Mouse (Mus musculus) c-Kit-negative CD71-positive TER-119-positive erythroid progenitor cells, embryonic 14.5 days (primary cell): ENCODE measurements around the gene Mob3c.
A peak's percentile ranks its signal among the peaks of the same experiment; 100 is the strongest.

Experiments
- DNase-seq: peaks from one replicate; pipeline ENCODE4 v3.0.0-alpha.2; 2013; ENCODE audit warnings: low read depth, low spot score

The Mob3c gene

DNA sequence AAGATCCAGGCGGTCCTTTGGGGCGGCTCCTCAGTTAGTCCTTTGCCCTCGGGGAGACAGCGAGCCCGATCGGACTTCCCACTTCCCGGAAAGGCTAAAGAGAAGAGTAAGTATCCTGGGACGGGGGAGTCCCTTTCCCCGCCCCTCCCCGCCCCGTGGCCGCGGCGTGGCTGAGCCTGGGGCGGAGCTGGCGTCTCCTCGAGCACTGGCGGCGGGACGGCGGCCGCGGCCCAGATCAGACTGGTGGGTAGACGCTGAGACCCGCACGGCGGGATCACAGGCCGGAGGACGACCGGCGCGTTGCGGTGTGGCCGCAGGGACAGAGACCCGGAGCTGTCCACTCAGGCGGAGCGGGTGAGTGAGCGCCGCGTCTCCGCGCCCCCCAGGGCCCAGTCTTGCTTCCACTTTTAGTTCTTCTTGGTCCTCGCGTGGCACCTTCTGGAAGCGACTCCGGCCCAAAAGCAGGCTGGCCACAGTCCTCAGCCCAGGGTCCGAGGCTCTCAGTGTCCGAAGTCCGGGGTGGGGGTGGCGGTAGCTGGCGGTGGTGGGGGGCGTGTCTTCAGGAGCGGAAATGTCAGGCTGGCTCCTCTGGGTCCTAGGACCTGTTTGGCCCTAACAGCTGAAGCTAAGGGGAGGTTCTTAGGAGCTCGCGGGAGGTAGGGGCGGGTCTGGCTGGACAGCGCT lies at the start of gene Mob3c:
Gene Mob3c, plus strand, starts transcription at position 205 of the 684 bp plus-strand sequence.
- peak; percentile 59 for DNase-seq

- DNase-seq = no peak
Observed at GRCm38 (mm10) chr4:115780269-115780668, 47.6 kb upstream of the Mob3c start.

GRCm38 (mm10) chr4:115780918-115781317 lies 47.0 kb upstream of the Mob3c start, which contains the start of gene Tex38:
Gene Tex38, minus strand, starts transcription at chr4:115781018.
- DNase-seq = no peak

DNA sequence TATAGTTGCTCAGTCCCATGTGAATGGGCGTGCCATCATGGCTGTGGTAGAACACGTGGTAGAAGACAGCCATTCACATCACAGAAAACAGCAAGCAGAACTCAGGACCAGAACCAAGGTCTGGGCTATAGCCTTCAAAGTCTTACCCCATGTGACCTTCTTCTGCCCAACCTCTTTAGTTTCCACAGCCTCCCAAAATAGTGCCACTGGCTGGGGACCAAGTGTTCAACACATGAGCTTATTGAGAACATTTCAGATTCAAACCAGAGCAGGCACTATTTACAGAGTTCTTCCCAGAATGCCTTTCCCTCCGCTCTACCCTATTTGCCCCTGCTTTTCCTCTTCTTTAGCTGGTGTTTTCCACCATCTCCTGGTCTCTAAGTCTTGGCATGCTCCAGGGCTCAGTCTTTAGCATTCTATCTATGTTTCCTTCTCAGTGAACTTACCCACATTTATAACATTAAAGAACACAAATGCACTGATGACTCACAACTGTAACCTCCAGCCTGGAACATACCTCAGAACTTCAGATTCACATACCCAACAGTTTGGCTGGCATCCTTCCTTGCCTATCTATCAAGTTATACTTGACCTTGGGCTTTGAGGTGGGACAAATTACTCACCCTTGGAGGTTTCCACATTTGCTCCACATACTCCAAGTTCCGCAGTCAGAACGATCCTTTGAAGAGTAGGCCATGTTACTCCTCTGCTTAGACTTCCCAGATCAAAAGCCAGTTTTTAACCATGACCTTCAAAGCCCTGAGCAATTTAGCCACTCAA lies 45.7 kb upstream of the Mob3c start:
- no peak for DNase-seq

GRCm38 (mm10) chr4:115784769-115785510 lies 43.0 kb upstream of the Mob3c start, which contains the start of gene Atpaf1:
Gene Atpaf1, plus strand, starts transcription at chr4:115784812.
- peak; percentile 21 for DNase-seq

DNA sequence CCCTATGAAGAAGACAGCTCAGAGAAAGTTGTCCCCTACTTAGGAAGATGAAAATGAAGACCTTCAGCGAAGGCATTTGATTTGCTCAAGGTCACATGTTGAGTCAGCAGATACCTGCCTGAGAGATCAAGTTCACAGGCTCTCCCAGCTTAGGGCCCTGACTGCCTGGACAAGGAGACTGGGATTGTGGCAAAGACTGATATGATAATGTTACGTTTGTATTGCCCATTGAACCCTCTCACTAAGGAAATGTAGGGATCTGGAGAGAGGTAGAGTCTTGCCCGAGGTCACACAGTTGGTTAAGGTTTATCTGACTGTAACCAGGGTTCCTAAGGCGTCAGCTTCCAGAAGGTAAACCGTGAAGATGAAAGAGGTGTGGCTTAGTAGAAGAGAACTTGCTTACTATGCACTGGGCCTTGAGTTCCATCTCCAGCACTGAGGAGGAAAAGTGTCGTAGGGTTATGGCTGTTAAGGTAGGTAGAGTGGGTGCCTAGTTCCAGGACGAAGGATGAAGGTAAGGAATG lies 42.3 kb upstream of the Mob3c start:
- peak; percentile 6 for DNase-seq

DNA sequence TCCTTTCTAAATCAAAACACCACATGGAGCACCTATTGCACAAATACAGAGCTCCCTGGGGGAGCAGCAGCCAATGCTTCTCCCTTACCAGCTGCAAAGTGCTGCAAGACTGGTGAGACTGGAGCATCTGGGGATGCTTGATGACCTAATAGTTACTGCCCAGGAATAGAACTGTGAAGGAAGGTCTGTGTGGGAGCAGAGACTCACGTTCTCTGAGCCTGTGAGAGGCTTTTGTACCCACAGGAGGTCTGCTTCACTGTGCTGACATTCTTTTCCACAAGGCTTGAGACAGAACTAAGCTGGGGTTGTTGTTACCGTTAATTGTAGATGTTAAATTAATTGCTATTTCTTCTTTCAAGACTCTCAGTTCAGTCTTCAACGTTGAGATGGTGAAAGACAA lies 37.0 kb upstream of the Mob3c start:
- DNase-seq = no peak

DNA sequence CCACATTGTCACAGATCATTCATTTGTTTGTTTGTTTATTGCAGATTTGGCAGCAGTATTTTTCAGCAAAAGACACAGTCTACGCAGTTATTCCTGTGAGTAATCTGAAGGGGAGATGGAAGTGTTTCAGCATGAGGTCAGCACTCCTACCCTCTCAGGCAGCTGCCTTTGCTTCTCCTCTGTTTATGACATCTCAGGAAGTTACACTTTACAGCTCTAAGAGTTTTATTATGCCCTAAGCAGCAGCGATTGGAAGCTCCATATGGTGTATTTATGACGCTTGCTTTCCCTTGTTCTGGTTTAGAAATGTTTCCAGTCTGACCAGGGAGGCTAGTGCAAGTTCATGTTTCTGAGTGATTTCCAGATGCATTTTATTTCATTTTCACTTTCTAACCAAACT lies 32.5 kb upstream of the Mob3c start:
- no peak for DNase-seq

DNA sequence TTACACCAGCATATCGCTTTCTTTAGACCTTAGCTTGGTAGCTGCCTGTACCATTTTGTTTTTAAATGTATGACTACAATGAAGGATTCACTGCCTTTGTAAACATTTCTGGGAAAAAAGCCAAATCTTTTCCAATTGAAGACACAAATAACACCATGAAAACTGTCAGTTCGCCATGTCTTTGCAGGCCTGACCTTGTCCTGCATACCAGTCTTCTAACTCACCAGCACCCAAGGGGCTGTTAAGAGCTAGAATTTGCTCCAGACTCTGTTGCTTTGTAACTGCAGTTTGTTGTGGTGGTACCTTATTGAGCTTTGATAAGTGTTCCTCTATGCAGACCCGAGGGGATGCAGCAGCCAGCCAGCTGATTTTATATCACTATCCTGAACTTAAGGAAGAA lies 27.9 kb upstream of the Mob3c start:
- DNase-seq = no peak

GRCm38 (mm10) chr4:115812326-115812725 lies 15.6 kb upstream of the Mob3c start:
- DNase-seq = no peak

DNA sequence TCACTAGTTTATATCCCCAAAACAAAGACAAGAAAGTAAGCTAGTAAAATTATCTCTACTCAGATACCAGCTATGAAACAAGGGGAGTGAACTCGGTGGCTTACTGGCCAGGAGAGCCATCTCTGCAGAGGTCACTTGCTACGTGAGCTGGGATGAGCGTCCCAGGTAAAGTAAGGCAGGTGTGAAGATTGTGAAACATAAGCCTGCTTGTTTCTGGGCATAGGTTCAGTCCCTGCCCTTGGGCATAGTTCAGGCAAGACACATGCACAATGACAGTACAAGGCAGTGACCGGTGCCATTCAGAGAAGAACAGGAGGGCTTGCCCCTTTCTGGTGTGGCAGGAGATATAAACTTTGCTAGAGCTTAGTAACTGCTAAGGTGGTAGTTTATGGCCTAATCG lies 12.3 kb upstream of the Mob3c start:
- DNase-seq = no peak

DNA sequence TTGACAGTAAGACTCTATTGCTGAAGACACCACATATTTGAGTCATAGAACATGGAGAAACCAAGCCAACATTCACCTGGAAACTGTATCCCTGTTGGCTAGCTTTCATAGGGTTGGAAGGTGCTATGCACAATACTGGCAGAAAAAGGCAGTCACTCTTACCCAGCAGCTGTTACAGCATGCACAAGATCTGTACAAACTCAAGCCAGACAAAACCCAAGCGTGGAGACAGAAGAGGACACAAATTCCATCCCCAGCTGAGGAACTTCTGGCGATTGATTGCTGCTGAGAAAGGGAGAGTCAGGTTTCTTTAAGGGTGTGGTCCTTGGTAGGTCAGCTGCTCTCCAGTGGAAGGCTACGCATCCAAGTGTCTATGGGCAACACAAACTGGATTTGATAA lies 7.7 kb upstream of the Mob3c start:
- DNase-seq = no peak

- DNase-seq = no peak
Observed at GRCm38 (mm10) chr4:115820944-115821343, 6.9 kb upstream of the Mob3c start.

DNA sequence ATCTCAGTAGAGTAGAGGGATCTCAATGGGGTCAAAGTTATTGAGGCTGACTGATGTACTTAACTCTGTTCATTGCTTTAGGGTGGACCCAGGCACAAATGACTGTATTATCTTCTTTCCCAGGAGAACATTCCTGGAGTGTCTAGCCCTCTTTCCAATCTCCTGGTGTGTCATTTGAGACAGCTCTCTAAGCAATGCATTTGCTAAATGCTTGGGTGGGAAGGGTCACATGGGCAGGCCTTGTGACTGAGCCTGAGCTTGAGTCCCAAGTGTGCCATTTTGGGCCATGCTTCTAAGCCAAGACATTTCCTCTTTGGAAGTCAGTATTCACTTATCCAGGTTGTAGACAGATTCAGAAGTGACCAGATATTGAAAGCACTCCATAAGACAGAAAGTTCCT lies 6.5 kb upstream of the Mob3c start:
- no peak for DNase-seq

GRCm38 (mm10) chr4:115821928-115822327 lies 6.0 kb upstream of the Mob3c start:
- no peak for DNase-seq

- DNase-seq = peak; percentile 57
Observed at GRCm38 (mm10) chr4:115824178-115824577, 3.7 kb upstream of the Mob3c start.

DNA sequence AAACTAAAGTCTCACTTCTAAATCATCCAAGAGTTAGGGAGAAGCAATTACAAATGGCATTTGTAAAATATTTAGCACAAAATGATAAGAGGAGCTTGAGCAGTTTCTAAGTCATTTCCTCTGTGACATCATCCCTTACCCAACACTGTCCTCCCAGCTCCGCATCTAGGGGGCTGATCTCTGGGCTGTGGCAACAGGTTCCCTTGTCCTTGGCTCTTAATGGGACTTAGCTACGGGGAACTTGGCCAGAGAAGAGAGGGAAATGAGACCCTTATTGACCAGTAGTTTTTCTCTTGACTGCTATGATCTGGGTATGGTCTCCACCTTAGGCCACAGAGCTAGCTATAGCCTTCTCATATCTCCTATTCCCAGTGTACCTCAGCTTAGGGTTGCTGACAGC lies 2.6 kb upstream of the Mob3c start:
- no peak for DNase-seq

- DNase-seq = no peak
Observed at GRCm38 (mm10) chr4:115827066-115827465, 826 bp upstream of the Mob3c start.

DNA sequence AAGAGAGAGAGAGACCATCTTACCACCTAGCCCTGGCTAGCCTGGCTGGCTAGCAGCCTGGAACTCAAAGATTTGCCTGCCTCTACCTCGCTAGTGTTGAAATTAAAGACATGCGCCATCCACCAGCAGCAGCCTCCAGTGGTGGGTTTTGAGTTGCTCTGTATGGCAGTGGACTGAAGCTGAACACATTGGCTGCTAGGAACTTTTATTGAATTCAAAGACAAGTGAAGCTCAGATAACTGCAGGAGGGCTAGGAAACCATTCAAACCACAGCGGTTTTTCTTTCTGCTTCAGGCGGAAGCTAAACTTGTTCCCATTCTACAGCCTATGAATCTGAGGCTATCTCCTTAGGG lies 381 bp upstream of the Mob3c start:
- DNase-seq = no peak

- peak; percentile 60 for DNase-seq
Observed at GRCm38 (mm10) chr4:115828572-115828902, 645 bp downstream of the Mob3c start.

GRCm38 (mm10) chr4:115830491-115830890 lies 2.6 kb downstream of the Mob3c start:
- DNase-seq = no peak

GRCm38 (mm10) chr4:115831221-115831620 lies 3.3 kb downstream of the Mob3c start:
- DNase-seq = no peak
